Mouse (Mus musculus) megakaryocyte, embryonic 14.5 days (primary cell): ENCODE measurements around the gene Fam216a. TPM values are rescaled to one million over a fixed set of nuclear protein-coding genes. Genes with fewer than 3 reads are reported as not detected.

Experiments
- H3K27me3 ChIP-seq: replicated peaks from 2 replicates; pipeline ENCODE3; 2012; ENCODE audit warnings: inconsistent platforms
- H3K36me3 ChIP-seq: replicated peaks from 2 replicates; pipeline ENCODE3; 2012; ENCODE audit warnings: low read length, inconsistent platforms, mixed read lengths
- H3K4me1 ChIP-seq: 2 replicates; pipeline ENCODE4 v1.6.1; 2012; ENCODE audit warnings: inconsistent platforms
- H3K4me3 ChIP-seq: replicated peaks from 2 replicates; pipeline ENCODE3; 2012; ENCODE audit warnings: moderate library complexity, mild to moderate bottlenecking, inconsistent platforms
- H3K9me3 ChIP-seq: 2 replicates; pipeline ENCODE4 v1.6.1; 2012; ENCODE audit warnings: inconsistent platforms
- FLI1 ChIP-seq: IDR thresholded peaks from 2 replicates; pipeline ENCODE4 v1.6.1; 2012; ENCODE audit warnings: low read length, inconsistent platforms, mixed read lengths
- GATA1 ChIP-seq: IDR thresholded peaks from 3 replicates; pipeline ENCODE4 v1.6.1; 2012; ENCODE audit warnings: mixed read lengths, low read length, inconsistent platforms, borderline replicate concordance
- polyA plus RNA-seq: library from polyadenylated mRNA; stranded (reverse); fragments of >175 nt; gene quantifications from 2 replicates; pipeline ENCODE4 v1.2.3, GENCODE M21; 2012; ENCODE audit warnings: low replicate concordance; ENCODE audit not compliant: insufficient read depth

The Fam216a gene
- polyA plus RNA-seq, 1 experiment, result 33.6 TPM

DNA sequence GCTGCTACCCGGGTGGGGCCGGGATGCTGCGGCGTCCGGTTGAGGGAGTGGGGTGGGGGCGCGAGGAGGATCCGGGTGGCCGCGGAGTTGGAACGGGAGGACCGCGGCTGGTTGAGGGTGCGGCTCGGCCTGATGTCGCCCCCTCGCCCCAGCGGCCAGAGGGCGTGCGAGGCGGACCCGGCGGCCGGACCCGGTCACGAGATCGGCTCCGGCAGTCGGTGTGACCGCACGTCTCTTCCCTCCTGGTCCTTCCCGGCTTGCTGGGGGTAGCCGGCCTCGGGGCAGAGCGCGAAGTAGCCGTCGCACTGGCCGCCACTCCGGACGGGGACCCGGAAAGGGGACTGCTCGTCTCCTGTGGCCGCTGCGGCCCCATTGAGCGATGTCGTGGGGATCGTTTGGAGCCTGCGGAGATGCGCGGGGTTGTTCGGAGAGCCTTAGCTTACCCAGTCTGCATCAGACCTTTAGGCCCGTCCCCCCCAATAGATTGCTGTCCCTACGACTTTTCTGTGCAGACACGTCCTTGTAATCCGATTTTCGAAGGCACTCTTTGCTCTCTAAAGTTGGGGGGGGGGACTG, 17.6 kb downstream of the Fam216a start:
- peaks cover 17% of the 10 kb centered on the region for H3K36me3 ChIP-seq
- H3K27me3 ChIP-seq, result no peaks in the 10 kb centered on the region
- TF ChIP-seq GATA1 (no peak), FLI1 (no peak)
- H3K9me3 ChIP-seq, result no peaks in the 10 kb centered on the region
- peaks cover 37% of the 10 kb centered on the region for H3K4me1 ChIP-seq
- peak overlapping the region; percentile 97 for H3K4me3 ChIP-seq

DNA sequence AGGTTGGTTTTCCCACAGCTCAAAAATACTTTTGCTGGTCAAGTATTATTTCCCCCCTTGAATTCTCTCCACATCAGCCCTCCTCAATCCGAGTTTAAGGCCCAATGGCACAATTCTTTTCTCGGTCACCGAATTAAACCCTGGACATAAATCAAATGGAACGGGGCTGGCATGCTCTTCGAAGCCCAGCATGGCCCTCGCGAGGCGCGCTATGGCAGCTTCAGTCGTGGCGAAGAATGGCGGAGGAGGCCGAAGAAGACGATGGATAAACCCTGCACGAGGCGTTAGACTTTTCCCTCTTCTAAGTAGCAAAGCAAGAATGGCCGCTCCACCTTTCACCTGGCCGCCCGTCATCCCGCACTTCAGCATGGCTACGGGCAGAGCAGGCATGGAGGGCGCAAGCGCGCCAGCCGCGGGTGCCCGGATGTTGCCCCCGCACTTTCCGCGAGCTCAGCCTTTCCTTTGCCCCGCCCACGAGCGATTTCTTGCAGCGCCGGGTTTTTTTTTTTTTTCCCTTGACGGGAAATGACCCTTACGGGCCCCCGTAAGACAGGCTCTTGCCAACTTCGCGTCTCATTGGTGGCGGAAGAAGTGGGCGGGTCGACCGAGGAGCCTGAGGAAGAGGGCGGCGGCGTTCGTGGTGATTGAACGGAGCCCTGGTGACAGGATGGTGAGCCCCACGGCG, 18.2 kb downstream of the Fam216a start, which contains the start of the genes Rad9b and Vps29:
Gene Rad9b, minus strand, starts transcription at position 427 of the 685 bp plus-strand sequence.
Gene Vps29, plus strand, starts transcription at position 563 of the 685 bp plus-strand sequence.
- TF ChIP-seq GATA1, result no peak
- TF ChIP-seq FLI1, result no peak
- Histone ChIP-seq H3K36me3 (peaks cover 12% of the 10 kb centered on the region), H3K4me3 (peak within 1 kb of the TSS; percentile 97), H3K4me1 (peaks cover 34% of the 10 kb centered on the region), H3K27me3 (no peaks in the 10 kb centered on the region), H3K9me3 (no peaks in the 10 kb centered on the region)

DNA sequence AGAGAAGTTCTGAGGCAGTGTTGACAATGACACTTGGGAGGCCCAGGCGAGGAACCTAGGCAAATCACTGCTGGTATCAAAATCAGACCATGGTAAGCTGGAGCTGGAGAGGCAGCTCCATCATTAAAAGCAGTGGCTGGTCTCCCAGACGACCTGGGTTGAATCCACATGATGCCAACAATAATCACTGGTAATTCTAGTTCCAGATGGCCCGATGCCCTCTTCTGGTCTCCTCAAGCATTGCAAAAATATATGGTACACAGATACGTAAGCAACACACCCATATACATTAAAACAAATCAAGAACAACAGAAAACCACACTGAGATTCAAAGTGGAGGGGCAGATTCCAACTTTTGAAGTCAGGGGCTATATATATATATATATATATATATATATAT, 26.4 kb downstream of the Fam216a start:
- Histone ChIP-seq H3K36me3 (peaks cover 2% of the 10 kb centered on the region), H3K4me1 (peaks cover 10% of the 10 kb centered on the region), H3K27me3 (no peaks in the 10 kb centered on the region), H3K9me3 (peaks cover 8% of the 10 kb centered on the region), H3K4me3 (no peak overlapping the region)
- TF ChIP-seq GATA1, result no peak
- no peak for TF ChIP-seq FLI1

DNA sequence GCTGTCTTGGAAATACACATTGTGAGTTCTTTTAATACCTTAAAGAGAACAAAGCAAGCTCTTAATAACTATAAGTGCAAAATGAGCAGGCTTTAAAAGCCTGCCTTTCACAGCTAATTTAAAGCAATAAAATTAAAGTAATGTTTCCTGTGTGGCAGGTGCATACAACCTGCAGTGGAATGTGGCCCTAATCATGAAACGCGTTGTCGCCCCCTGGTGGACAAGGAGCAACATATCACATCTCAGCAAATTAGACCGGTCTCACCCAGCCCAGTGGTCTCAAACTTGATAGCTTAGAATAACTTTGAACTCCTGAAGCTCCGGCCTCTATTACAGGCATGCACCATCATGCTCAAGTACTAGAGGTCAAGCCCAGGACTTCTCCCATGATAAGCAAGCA, 27.9 kb downstream of the Fam216a start:
- TF ChIP-seq GATA1 (no peak), FLI1 (no peak)

DNA sequence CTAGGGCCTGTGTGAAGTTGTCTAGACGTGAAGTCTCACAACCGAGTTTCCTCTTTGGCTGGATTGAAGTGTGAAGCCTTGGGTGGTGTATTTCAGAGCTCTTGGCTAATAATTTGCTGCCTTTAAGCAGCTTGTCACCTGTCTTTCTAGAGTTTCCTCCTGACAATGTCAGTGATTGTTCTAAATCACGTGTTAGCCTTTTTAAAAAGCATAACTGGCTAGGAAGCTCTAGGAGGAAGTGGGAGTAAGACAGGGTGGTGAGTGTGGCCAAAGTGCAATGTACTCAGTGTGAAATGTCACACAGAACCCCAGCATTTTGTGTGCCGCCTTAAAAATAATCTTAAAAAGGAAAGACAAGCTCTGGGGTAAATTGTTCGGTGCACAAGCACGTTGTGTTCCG, 28.4 kb downstream of the Fam216a start:
- H3K4me1 ChIP-seq, result peaks cover 11% of the 10 kb centered on the region
- H3K4me3 ChIP-seq, result no peak overlapping the region
- H3K36me3 ChIP-seq, result peaks cover 4% of the 10 kb centered on the region
- peaks cover 11% of the 10 kb centered on the region for H3K9me3 ChIP-seq
- H3K27me3 ChIP-seq, result no peaks in the 10 kb centered on the region
- TF ChIP-seq GATA1 (no peak), FLI1 (no peak)

More for the DNA sequence above, 27.9 kb downstream of the Fam216a start:
- Histone ChIP-seq H3K27me3 (no peaks in the 10 kb centered on the region), H3K36me3 (peaks cover 2% of the 10 kb centered on the region), H3K4me1 (peaks cover 10% of the 10 kb centered on the region), H3K4me3 (no peak overlapping the region), H3K9me3 (peaks cover 11% of the 10 kb centered on the region)

DNA sequence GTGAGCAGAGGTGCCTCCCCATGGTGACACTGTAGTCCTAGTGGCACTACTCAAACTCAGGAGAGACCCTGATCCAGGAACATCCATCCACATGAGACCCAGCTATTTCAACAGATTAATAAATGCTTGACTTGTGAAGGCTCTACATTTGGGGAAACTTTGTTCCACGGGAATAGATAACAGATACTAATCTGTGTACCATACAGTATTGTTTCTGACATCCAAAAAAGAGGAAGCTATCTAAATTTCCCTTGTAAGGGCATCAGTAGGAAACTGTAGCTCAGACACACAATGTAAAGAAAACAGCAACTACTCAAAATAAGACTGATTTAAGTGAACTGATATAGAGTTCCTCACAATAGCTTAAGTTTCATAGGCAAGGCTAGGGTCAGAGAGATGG, 29.3 kb downstream of the Fam216a start:
- TF ChIP-seq FLI1, result no peak
- TF ChIP-seq GATA1, result no peak
- peaks cover 13% of the 10 kb centered on the region for H3K4me1 ChIP-seq
- peaks cover 11% of the 10 kb centered on the region for H3K9me3 ChIP-seq
- no peak overlapping the region for H3K4me3 ChIP-seq
- no peaks in the 10 kb centered on the region for H3K27me3 ChIP-seq
- peaks cover 6% of the 10 kb centered on the region for H3K36me3 ChIP-seq

DNA sequence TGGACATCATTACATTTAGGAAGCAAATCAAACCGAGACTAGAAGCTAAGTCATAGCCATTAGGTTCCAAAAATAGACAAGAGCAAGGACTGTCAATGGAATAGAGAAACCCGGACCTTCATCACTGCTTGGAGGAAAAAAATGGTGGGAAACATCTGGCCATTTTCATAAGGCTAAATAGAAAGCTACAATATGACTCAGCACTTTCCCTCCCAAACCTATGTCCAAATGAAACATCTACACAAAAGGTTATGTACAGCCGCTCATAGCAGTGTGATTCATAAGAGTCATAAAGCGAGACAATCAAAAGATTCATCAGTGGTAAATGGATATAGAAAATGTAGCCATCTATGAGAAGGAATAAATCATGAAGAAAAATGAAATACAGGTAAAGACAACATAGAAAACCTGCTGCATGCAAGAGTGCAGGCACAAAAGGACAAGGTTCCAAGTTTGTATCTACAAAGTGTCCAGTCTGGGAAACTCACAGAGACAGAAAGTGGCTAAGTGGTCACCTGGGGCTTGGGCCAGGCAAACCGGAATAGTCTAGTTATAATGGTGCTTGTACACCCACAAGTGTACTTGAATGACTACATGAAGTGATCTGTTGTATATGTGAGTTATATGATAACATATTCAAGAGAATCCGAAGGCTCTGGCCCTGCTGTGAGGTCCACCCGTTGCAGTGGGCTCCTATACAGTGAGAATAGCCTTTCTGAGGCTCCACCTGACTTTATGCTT, 35.4 kb downstream of the Fam216a start:
- H3K9me3 ChIP-seq, result peaks cover 3% of the 10 kb centered on the region; the same call in 1 of the 2 replicates
- H3K4me3 ChIP-seq, result no peak overlapping the region
- H3K27me3 ChIP-seq, result no peaks in the 10 kb centered on the region
- H3K36me3 ChIP-seq, result peaks cover 7% of the 10 kb centered on the region
- TF ChIP-seq GATA1, result no peak
- TF ChIP-seq FLI1, result no peak
- H3K4me1 ChIP-seq, result peaks cover 19% of the 10 kb centered on the region

DNA sequence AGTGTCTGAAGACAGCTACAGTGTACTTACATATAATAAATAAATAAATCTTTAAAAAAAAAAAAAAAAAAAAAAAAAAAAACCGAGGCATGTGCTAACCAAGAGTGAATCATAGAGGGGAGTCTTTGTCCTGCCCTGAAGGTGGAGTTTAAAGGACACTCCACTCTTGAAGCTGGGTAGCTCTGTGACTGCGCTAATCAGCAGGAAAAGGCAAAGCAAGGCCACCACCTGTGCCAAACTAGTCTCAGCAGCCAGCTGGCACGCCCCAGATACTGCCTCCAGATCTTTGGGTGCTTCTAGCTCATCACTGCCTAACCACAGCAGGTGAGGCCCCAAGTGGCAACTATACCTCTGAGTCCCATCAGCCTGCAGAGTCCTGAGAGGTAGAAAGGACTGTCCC, 37.5 kb downstream of the Fam216a start:
- Histone ChIP-seq H3K4me3 (no peak overlapping the region), H3K4me1 (peaks cover 32% of the 10 kb centered on the region), H3K9me3 (no peaks in the 10 kb centered on the region), H3K36me3 (peaks cover 7% of the 10 kb centered on the region), H3K27me3 (no peaks in the 10 kb centered on the region)
- TF ChIP-seq GATA1 (no peak), FLI1 (no peak)

DNA sequence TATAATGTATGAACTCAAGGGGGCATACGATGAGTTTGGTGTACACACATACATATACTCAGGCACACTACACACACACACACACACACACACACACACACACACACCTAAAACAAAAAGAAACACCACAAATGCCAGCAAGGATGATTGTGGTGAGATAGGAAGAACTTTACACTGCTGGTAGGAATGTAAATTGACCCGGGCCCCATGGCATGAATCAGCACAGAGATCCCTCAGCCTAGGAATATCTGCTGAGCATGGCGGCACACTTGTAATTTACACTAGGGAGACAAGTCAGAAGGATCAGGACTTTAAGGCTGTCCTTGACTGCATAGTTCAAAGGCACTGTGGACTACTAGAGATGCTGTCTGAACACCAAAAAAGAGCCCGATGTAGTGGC, 41.9 kb downstream of the Fam216a start:
- no peaks in the 10 kb centered on the region for H3K27me3 ChIP-seq
- H3K36me3 ChIP-seq, result peaks cover 33% of the 10 kb centered on the region
- H3K4me3 ChIP-seq, result no peak overlapping the region
- H3K4me1 ChIP-seq, result peaks cover 46% of the 10 kb centered on the region
- TF ChIP-seq GATA1 (no peak), FLI1 (no peak)
- H3K9me3 ChIP-seq, result no peaks in the 10 kb centered on the region

DNA sequence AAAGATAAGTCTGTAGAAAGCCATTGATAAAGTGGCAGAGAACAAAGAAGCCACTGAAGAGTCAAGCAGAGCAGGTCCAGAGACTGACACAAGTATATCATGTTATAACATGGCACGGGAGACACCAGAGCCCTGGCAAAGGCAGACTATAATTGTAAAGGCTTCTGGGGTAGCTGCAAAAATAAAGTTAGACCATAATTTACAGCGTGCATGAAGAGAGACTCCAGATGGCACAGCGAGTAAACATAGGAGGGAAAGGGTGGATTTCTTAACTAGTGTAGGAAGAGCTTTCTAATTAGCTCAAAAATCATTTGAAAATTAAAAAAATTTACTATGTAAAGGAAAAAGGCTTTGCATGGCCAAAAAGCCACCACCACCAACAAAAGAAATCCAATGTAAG, 44.9 kb downstream of the Fam216a start:
- Histone ChIP-seq H3K27me3 (no peaks in the 10 kb centered on the region), H3K4me3 (no peak overlapping the region), H3K36me3 (peaks cover 57% of the 10 kb centered on the region), H3K4me1 (peaks cover 46% of the 10 kb centered on the region), H3K9me3 (no peaks in the 10 kb centered on the region)
- TF ChIP-seq GATA1, result no peak
- TF ChIP-seq FLI1, result no peak
